24 mouse cellular contexts compared by ENCODE assay signal in genomic region chr8:95506245-95506644, GRCm38 (mm10). TPM values are rescaled to one million over a fixed set of nuclear protein-coding genes. Genes with fewer than 3 reads are reported as not detected.
DNase-seq lines count a peak whose midpoint lies in the region; ATAC-seq and TF ChIP-seq lines count a peak whose summit lies in the region.
"Had no signal": no experiment of that assay in that cellular context is flagged by ENCODE, and none has a peak within 500 bp of the region (broad histone marks: within the 10 kb centered on the region; RNA-seq: fewer than 3 reads in every experiment).

No protein-coding gene starts in this region.

- no peak for ATAC-seq in kidney, postnatal 0 days (replicated peaks; ENCODE audit: low FRiP score, low read depth)
- no peak for ATAC-seq in midbrain, postnatal 0 days (ENCODE audit: low FRiP score)
- ATAC-seq in midbrain, embryonic 16.5 days: no peak

- TF ChIP-seq RAD21 in MEL (IDR thresholded peaks at IDR 0.05; ENCODE audit: low read depth, low read length): peak; percentile 22

- 79% methylated on average over 5 of the region's 5 CpGs for WGBS in kidney, postnatal 0 days
- WGBS in midbrain, postnatal 0 days: 70% methylated on average over 5 of the region's 5 CpGs
- 74% methylated on average over 5 of the region's 5 CpGs for WGBS in midbrain, embryonic 16.5 days

- no peaks in the 10 kb centered on the region for H3K4me1 ChIP-seq in kidney, postnatal 0 days (replicated peaks; ENCODE audit: insufficient read depth, low read length)
- H3K4me1 ChIP-seq in midbrain, postnatal 0 days (ENCODE audit: insufficient read depth, low read length): no peaks in the 10 kb centered on the region
- H3K4me1 ChIP-seq in midbrain, embryonic 16.5 days (ENCODE audit: control insufficient read depth, insufficient read depth, low read length): no peaks in the 10 kb centered on the region
- H3K4me1 ChIP-seq in MEL (ENCODE audit: control insufficient read depth in 1 of 2, insufficient read depth in 2 of 2, low read length in 2 of 2): no peaks in the 10 kb centered on the region
- peaks cover 3% of the 10 kb centered on the region; the same call in 1 of the 2 replicates for H3K4me1 ChIP-seq in cortical plate, adult 2 months (ENCODE audit: control insufficient read depth, insufficient read depth, low read length)
- H3K4me1 ChIP-seq: embryonic facial prominence, embryonic 10.5 days; forebrain, embryonic 12.5 days; liver, embryonic 13.5 days; megakaryocyte, embryonic 14.5 days had no signal

- TF ChIP-seq EP300 in MEL (IDR thresholded peaks at IDR 0.05; ENCODE audit: low read depth in 1 of 2, low read length in 2 of 2): no peak

- no peak overlapping the region for H3K4me3 ChIP-seq in kidney, postnatal 0 days (replicated peaks; ENCODE audit: low read depth, low read length)
- no peak overlapping the region for H3K4me3 ChIP-seq in midbrain, postnatal 0 days (ENCODE audit: low read depth, low read length)
- no peak overlapping the region for H3K4me3 ChIP-seq in midbrain, embryonic 16.5 days (ENCODE audit: low read depth, low read length)
- H3K4me3 ChIP-seq in MEL (ENCODE audit: control insufficient read depth in 1 of 2, insufficient read depth in 1 of 2, low read depth in 2 of 2, low read length in 2 of 2): no peak overlapping the region
- H3K4me3 ChIP-seq in cortical plate, adult 2 months (ENCODE audit: insufficient read depth, low read length): no peak overlapping the region
- H3K4me3 ChIP-seq: embryonic facial prominence, embryonic 10.5 days; forebrain, embryonic 12.5 days; heart, adult 2 months; liver, embryonic 13.5 days; megakaryocyte, embryonic 14.5 days had no signal

- TF ChIP-seq POLR2A in MEL (IDR thresholded peaks at IDR 0.05; ENCODE audit: control insufficient read depth in 1 of 2, insufficient read depth in 1 of 2, low read depth in 1 of 2, low read length in 2 of 2, poor library complexity in 1 of 2): no peak
- TF ChIP-seq POLR2A in cortical plate, adult 2 months (IDR thresholded peaks at IDR 0.05; ENCODE audit: extremely low read depth, insufficient read depth, low read length): no peak

- H3K27me3 ChIP-seq in kidney, postnatal 0 days (ENCODE audit: insufficient read depth, low read length): no peaks in the 10 kb centered on the region
- H3K27me3 ChIP-seq in midbrain, postnatal 0 days (ENCODE audit: insufficient read depth, low read length): no peaks in the 10 kb centered on the region
- no peaks in the 10 kb centered on the region for H3K27me3 ChIP-seq in midbrain, embryonic 16.5 days (ENCODE audit: control insufficient read depth, insufficient read depth, low read depth, low read length)
- H3K27me3 ChIP-seq in MEL (ENCODE audit: control insufficient read depth in 1 of 2, insufficient read depth in 2 of 2, low read length in 2 of 2): peaks cover 0 to 4% of the 10 kb centered on the region in 2 experiments; a peak in 3 of 4 replicates
- H3K27me3 ChIP-seq: forebrain, embryonic 12.5 days; liver, embryonic 13.5 days had no signal

- H3K9me3 ChIP-seq in kidney, postnatal 0 days (replicated peaks; ENCODE audit: low read length): no peaks in the 10 kb centered on the region
- H3K9me3 ChIP-seq in midbrain, postnatal 0 days (ENCODE audit: low read length): no peaks in the 10 kb centered on the region
- H3K9me3 ChIP-seq in midbrain, embryonic 16.5 days (replicated peaks; ENCODE audit: control insufficient read depth, low read length, poor library complexity, severe bottlenecking): no peaks in the 10 kb centered on the region
- H3K9me3 ChIP-seq in MEL (replicated peaks; ENCODE audit: insufficient read depth, low read length): no peaks in the 10 kb centered on the region
- H3K9me3 ChIP-seq: embryonic facial prominence, embryonic 10.5 days; forebrain, embryonic 12.5 days; liver, embryonic 13.5 days had no signal

- H3K9ac ChIP-seq in kidney, postnatal 0 days (ENCODE audit: low read depth, low read length): no peak overlapping the region
- H3K9ac ChIP-seq in midbrain, postnatal 0 days (replicated peaks; ENCODE audit: low read length, poor library complexity, severe bottlenecking): no peak overlapping the region
- no peak overlapping the region for H3K9ac ChIP-seq in midbrain, embryonic 16.5 days (ENCODE audit: low read depth, low read length)
- no peak overlapping the region for H3K9ac ChIP-seq in MEL (ENCODE audit: control insufficient read depth, low read depth, low read length, poor library complexity, severe bottlenecking)
- H3K9ac ChIP-seq: forebrain, embryonic 12.5 days; hindbrain, embryonic 14.5 days; liver, embryonic 13.5 days had no signal

- no peak overlapping the region for H3K27ac ChIP-seq in kidney, postnatal 0 days
- no peak overlapping the region for H3K27ac ChIP-seq in midbrain, postnatal 0 days (ENCODE audit: low read depth, low read length)
- no peak overlapping the region for H3K27ac ChIP-seq in midbrain, embryonic 16.5 days (ENCODE audit: low read length)
- H3K27ac ChIP-seq in MEL (ENCODE audit: control insufficient read depth, low read depth, low read length): no peak overlapping the region
- no peak overlapping the region for H3K27ac ChIP-seq in cortical plate, adult 2 months (ENCODE audit: insufficient read depth, low read length)
- H3K27ac ChIP-seq: embryonic facial prominence, embryonic 10.5 days; forebrain, embryonic 12.5 days; heart, adult 2 months; hindbrain, embryonic 14.5 days; liver, embryonic 13.5 days had no signal

- peak; percentile 34; the same call in 1 of the 2 replicates for TF ChIP-seq CTCF in kidney, postnatal 0 days (IDR thresholded peaks at IDR 0.05; ENCODE audit: low read depth)
- TF ChIP-seq CTCF in midbrain, postnatal 0 days (IDR thresholded peaks at IDR 0.05): peak; percentile 29; the same call in 1 of the 2 replicates
- peak; percentile 19 to 32 (median 23); a peak in 4 of 6 replicates for TF ChIP-seq CTCF in MEL (IDR thresholded peaks at IDR 0.05 in 2 of 3, conservative IDR thresholded peaks at IDR 0.05 in 1 of 3; ENCODE audit: control insufficient read depth in 1 of 3, insufficient read depth in 1 of 3, low read depth in 2 of 3, low read length in 3 of 3, poor library complexity in 1 of 3, severe bottlenecking in 1 of 3)
- peak; percentile 19; the same call in 1 of the 2 replicates for TF ChIP-seq CTCF in cortical plate, adult 2 months (IDR thresholded peaks at IDR 0.05; ENCODE audit: extremely low read depth, insufficient read depth, low read length)

- H3K4me2 ChIP-seq in kidney, postnatal 0 days (ENCODE audit: low read length): no peak overlapping the region
- H3K4me2 ChIP-seq in midbrain, postnatal 0 days (ENCODE audit: low read depth, low read length, poor library complexity, severe bottlenecking): no peak overlapping the region
- H3K4me2 ChIP-seq in midbrain, embryonic 16.5 days (ENCODE audit: low read length): no peak overlapping the region
- H3K4me2 ChIP-seq: forebrain, embryonic 12.5 days; hindbrain, embryonic 14.5 days; liver, embryonic 13.5 days had no signal

- no peak for DNase-seq in kidney, postnatal 0 days (ENCODE audit: low spot score)
- DNase-seq in kidney, adult 8-10 months: no peak
- DNase-seq in midbrain, postnatal 0 days (ENCODE audit: low spot score): no peak
- no peak for DNase-seq in MEL (ENCODE audit: low read depth, low spot score)
- DNase-seq in kidney, adult 11 months: no peak
- no peak for DNase-seq in adrenal gland, postnatal 14 days
- DNase-seq: adrenal gland, postnatal 10 days; B cell, adult 2 months; cerebellum, adult 8-10 months; gastrocnemius, postnatal 10 days; heart, adult 2 months; heart, postnatal 36 days; layer of hippocampus, postnatal 36 days; liver, embryonic 13.5 days; midbrain, embryonic 14.5 days; right cerebral cortex, postnatal 4 days; thymus, postnatal 14 days had no signal

- H3K79me2 ChIP-seq in MEL (ENCODE audit: control insufficient read depth, insufficient read depth, low read length, poor library complexity): no peaks in the 10 kb centered on the region

- H3K36me3 ChIP-seq in kidney, postnatal 0 days (ENCODE audit: insufficient read depth, low read length): no peaks in the 10 kb centered on the region
- H3K36me3 ChIP-seq in midbrain, postnatal 0 days (ENCODE audit: insufficient read depth, low read length): no peaks in the 10 kb centered on the region
- H3K36me3 ChIP-seq in midbrain, embryonic 16.5 days (ENCODE audit: control insufficient read depth, insufficient read depth, low read length): no peaks in the 10 kb centered on the region
- H3K36me3 ChIP-seq in MEL (ENCODE audit: control insufficient read depth in 1 of 2, insufficient read depth in 2 of 2, low read length in 2 of 2): no peaks in the 10 kb centered on the region
- H3K36me3 ChIP-seq: embryonic facial prominence, embryonic 10.5 days; forebrain, embryonic 12.5 days; liver, embryonic 13.5 days had no signal

TF ChIP-seq in MEL, 35 proteins besides CTCF, POLR2A, EP300 and RAD21:
- TF ChIP-seq CHD1 (IDR thresholded peaks at IDR 0.05; ENCODE audit: low read depth, low read length) (no peak), ZC3H11A (IDR thresholded peaks at IDR 0.05; ENCODE audit: low read depth, low read length) (peak; percentile 16; the same call in 1 of the 2 replicates)

RNA-seq across cellular contexts. Expression of gene Csnk2a2, which starts 16.4 kb away (rescaled TPM):
- 9.5 and 11.2 TPM in 2 replicates for polyA plus RNA-seq in kidney, postnatal 0 days (2015; fragmentation: Nextera tagmentation; extraction: Ambion mirVana)
- 19.8 and 28.1 TPM in 2 replicates for total RNA-seq in midbrain, postnatal 0 days (2014; rRNA removed)
- 8.1 and 9.6 TPM in 2 replicates for polyA plus RNA-seq in midbrain, postnatal 0 days (2015; fragmentation: Nextera tagmentation; extraction: Ambion mirVana)
- polyA plus RNA-seq in midbrain, embryonic 16.5 days (2015; fragmentation: Nextera tagmentation; extraction: Ambion mirVana): 6.8 and 8.3 TPM in 2 replicates
- total RNA-seq in MEL (2012; rRNA removed): 42.3 and 44.0 TPM in 2 replicates
- polyA plus RNA-seq in MEL (2012; ENCODE audit: insufficient read depth in 1 of 2, insufficient read length in 2 of 2, low read depth in 1 of 2, low replicate concordance in 2 of 2, missing spikeins in 1 of 2): 100 to 1,000 TPM in 1 of 2 experiments, not detected in 1; 121 TPM
- polyA plus RNA-seq in cortical plate, adult 2 months (2012; rRNA removed): 51.3 and 56.8 TPM in 2 replicates
- 81.9 and 82.2 TPM in 2 replicates for total RNA-seq in adrenal gland, postnatal 14 days (2021)

RNA-seq across cellular contexts. Expression of gene Ccdc113, which starts 27.6 kb away (rescaled TPM):
- polyA plus RNA-seq in kidney, postnatal 0 days (2015; fragmentation: Nextera tagmentation; extraction: Ambion mirVana): 1.5 and 2.2 TPM in 2 replicates
- 3.2 and 4.0 TPM in 2 replicates for total RNA-seq in midbrain, postnatal 0 days (2014; rRNA removed)
- polyA plus RNA-seq in midbrain, postnatal 0 days (2015; fragmentation: Nextera tagmentation; extraction: Ambion mirVana): 2.7 and 4.0 TPM in 2 replicates
- polyA plus RNA-seq in midbrain, embryonic 16.5 days (2015; fragmentation: Nextera tagmentation; extraction: Ambion mirVana): 2.4 and 2.7 TPM in 2 replicates
- not detected in 2 replicates for total RNA-seq in MEL (2012; rRNA removed)
- not detected for polyA plus RNA-seq in MEL (2012; ENCODE audit: insufficient read depth in 1 of 2, insufficient read length in 2 of 2, low read depth in 1 of 2, low replicate concordance in 2 of 2, missing spikeins in 1 of 2)
- polyA plus RNA-seq in cortical plate, adult 2 months (2012; rRNA removed): 3.6 TPM in 2 replicates
- 0.98 and 1.7 TPM in 2 replicates for total RNA-seq in adrenal gland, postnatal 14 days (2021)
- total RNA-seq: heart, adult 2 months; heart, postnatal 36 days; neutrophil, adult 5-6 weeks had no signal
- polyA plus RNA-seq: liver, embryonic 13.5 days had no signal
